Mouse (Mus musculus) liver, adult 2 months (tissue): ENCODE measurements around the gene Ganc.

Experiments
- CTCF ChIP-seq: fragments of 200-500 bp; IDR thresholded peaks from 2 replicates; pipeline ENCODE4 v1.5.1; 2011; ENCODE audit warnings: low read depth, low read length, control low read depth
- POLR2A ChIP-seq: fragments of 200-500 bp; IDR thresholded peaks from 2 replicates; pipeline ENCODE4 v1.6.1; 2011; ENCODE audit warnings: low read length, control low read depth; ENCODE audit not compliant: insufficient read depth; ENCODE audit errors: extremely low read depth

DNA sequence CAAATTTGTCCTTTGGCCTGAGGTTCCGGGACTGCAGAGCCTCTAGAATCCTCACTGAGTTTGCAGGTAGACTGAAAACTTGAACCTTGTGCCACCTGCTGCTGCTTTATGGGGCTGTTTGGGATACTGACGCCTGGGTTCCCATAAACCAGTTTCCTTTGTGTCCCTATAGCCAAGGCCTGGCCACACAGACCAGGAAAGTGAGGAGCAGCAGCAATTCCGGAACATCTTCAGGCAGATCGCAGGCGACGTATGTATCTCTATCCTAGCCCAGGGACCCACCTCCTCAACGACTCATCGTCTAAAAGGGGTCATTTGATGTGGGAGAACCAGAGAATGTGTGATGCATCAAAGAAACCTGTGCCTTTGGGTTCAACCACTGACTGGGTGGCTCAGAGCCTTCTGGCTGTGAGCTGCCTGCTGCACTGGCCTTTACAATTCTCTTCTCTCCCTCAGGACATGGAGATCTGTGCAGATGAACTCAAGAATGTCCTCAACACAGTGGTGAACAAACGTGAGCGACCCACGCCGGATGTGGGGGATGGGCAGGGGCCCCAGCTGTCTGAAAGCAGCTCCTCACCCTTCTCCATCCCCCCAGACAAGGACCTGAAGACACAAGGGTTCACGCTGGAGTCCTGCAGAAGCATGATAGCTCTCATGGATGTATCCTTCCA, 98.4 kb downstream of the Ganc start:
- TF ChIP-seq CTCF = no peak
- TF ChIP-seq POLR2A = no peak
